Mouse (Mus musculus) c-Kit-positive CD71-negative TER-119-negative erythroid progenitor cells, embryonic 14.5 days (primary cell): ENCODE measurements around the gene Tnxb.

Experiments used
- DNase-seq: peaks from one replicate; pipeline ENCODE4 v3.0.0-alpha.2; 2013; ENCODE audit warnings: low read depth

Gene Tnxb

GRCm38 (mm10) chr17:34670235-34670634 is at the start of gene Tnxb:
Gene Tnxb, plus strand, starts transcription at chr17:34670535.
- no peak for DNase-seq

DNA sequence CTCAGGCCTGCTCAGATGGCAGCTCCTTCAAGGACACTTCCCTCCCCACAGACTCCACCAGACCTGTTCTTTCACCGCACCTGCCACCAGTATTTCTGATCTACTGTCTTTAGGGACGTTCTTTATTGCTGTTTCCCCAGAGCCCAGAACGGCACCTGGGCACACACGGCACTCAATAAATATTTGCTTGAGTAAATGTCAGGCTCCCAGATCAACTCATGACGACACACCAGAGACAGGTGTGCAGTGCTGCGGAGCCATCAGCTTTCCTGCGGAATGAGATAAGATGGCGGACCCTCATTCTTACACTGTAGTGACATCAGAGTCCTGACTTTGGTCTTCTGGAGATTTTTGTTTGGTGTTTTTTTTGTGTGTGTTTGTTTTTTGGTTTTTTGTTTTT is 49.3 kb upstream of the Tnxb start:
- no peak for DNase-seq

- DNase-seq: no peak
These were observed 47.2 kb upstream of the Tnxb start for GRCm38 (mm10) chr17:34623161-34623560.

- no peak for DNase-seq
These were observed 45.4 kb upstream of the Tnxb start for GRCm38 (mm10) chr17:34624981-34625380.

DNA sequence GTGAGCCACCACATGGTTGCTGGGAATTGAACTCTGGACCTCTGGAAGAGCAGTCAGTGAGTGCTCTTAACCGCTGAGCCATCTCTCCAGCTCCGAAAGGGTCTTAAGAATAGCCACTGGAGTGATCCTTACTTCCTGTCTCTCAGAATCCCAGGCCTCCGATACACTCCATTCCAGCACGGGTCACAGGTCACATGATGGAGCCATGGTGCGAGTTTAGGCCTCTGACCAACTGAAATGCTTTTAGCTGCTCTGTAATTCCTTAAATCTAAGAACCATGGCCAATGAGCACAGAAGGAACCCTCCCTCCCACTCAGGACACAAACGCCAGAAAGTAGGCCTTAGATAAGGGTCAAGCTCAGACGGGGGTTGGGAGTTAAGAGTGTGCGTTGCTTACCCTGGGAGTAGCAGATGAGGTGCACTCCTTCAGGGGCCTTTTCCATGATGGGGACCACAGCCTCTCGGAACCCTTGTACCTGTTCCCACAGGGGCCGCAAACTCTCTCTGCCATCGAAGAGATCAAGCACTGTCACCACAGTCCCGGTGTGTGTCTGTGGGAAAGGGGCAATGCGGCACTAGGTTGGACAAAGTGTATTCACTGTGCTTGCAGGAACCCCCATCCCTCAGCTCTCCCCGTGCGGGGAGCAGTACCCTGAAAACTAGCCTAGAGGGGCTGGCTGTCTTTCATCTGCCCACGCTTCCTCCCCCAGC is 44.1 kb upstream of the Tnxb start:
- no peak for DNase-seq

DNA sequence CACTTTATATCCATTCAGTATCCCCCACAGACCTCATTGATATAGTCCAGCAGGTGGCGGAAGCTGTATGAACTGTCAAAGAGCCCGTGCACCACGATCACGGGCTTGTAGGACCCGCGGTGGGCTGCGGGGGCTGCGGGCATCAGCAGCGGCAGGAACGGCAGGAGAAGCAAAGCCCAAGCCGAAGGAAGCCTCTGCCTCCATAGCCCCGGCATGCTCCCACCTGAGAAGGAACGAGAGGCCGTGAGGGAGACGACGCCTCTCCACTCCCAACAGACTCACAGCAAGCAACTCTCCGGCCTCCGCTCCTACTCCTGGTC is 43.6 kb upstream of the Tnxb start:
- no peak for DNase-seq

DNA sequence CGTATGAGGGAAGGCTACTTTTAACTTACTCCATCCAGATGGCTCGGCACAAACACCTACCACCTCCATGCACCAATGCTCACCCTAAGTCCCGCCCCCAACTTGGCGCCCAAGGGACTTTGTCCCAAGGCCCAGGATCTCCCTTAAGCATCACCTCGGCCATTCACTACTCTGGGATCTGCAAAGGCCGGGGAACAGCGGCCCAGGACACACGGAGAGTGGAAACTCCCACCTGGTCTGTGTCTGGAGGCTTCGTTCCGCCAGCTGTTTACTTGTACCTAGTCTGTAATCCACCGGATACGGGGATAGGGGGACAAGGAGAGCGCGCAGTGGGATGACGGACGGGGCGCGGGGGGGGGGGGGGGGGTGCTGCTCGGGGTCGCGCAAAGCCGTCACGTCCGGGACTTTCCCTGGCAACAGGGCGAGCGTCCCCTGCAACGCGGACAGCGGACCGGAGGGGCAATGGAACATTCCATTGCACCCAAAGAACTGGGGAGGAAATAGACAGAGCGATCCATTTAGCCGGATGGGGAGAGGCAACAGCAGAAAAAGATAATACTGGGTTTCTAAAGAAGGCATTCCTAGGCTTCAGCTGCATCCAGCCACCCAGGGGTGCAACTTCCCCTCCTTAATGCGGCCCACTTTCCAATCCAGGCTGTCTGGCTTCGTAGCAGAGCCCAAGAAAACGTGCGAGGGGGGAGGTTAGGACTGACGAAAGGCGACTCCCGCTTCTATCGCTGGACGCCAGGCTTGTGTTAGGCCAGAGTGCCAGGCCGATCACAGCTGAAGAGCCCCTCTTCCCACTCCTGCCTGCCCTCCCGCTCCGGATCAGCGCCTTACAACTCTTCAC is 43.0 kb upstream of the Tnxb start:
- no peak for DNase-seq

DNA sequence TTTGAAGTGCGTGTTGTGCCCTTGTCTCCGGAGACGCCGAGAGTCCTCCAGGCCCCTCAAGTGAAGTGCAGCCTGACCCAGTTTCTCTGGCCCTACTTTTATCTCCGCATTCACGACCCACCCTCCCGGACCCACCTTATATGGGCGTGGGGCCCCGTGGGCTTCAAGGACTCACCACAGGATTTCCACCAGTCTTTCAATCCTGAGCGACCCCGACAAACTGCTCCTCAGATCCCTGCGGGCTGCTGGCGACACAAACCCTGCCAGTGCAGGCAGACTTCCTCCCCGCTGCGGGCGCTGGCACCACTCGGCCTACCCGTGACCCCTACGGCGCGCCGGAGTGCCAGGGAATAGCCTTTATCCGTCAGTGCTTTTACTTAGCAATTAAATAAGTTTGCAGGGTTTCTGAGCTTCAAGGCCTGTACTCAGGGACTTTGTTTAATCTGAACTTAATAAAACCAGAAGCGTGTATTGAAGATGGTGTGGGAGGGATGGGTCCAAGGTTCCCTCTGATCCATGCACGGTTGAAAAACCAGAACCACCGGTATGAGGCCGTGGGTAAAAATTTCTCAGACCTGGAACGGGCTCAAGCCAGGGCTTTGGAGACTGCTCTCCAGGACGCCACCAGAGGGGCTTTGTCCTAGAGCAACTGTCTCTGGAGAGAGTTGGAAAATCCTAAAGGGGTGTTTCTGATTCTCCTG is 42.2 kb upstream of the Tnxb start, which contains the start of gene Ppt2:
Gene Ppt2, minus strand, starts transcription at position 568 of the 701 bp plus-strand sequence.
- DNase-seq: no peak

- DNase-seq: no peak
These were observed 41.7 kb upstream of the Tnxb start for GRCm38 (mm10) chr17:34628644-34628967.

DNA sequence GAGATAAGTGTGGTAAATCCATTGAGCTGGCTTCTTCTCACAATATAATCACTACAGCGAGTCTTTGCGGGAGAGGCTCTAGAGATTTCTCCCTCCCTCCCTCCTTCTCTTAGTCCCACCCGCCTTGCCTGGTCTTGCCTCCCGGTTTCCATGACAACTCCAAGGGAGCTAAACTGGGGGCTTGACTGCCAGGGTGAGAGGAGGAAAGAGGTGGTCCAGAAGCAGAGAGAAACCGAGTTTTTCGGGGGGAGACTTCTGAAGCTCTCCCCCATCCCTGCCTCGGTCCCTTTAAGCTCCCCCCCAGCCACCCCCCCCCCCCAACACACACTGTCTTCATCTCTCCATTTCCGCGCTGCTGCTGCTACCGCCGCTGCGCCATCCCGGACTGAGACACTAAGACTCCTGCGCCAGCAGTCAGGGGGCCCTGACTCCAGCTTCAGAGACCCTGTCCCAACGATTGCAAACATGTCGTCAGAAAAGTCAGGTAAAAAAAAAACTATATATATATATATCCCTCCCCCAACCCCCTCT is 41.0 kb upstream of the Tnxb start, which contains the start of gene Prrt1:
Gene Prrt1, plus strand, starts transcription at position 313 of the 531 bp plus-strand sequence.
- DNase-seq: no peak

DNA sequence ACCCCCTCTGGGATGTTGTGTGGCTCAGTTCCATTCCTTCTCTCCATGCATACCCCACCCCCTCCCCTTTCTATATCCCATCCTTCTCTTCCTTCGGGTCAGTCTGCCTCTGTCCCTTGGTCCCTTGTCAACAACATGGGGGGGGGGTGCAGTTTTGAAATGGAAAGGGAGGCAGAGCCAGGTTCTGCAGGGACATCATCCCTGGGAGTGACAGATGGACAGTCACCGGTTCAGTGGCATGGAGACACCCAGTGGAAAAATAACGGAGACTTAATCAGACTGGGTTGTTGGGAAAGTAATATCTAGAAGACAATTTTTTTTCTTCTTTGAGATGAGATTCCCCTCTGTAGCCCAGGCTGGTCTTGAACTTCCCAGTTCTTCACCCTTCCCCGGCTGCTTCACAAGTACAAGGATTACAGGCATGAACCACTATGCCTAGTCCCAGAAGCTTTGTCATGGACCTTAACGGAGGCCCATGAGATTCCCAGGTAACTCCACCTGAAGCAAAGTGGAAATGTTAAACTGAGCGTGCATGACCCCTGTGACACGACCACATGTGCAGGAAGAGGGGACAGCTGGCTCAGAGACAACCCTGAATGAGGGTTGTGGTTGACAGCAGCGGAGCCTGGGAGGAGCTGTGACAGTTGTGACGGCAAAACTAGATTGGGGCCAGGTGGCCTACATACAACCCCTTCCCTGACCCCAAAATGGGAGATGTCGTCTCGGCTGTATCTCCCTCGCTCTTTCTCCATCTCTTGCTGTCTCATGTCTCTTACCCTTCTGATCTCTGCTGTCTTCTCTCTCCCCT is 40.3 kb upstream of the Tnxb start:
- no peak for DNase-seq

GRCm38 (mm10) chr17:34630761-34631301 is 39.5 kb upstream of the Tnxb start:
- DNase-seq: no peak

DNA sequence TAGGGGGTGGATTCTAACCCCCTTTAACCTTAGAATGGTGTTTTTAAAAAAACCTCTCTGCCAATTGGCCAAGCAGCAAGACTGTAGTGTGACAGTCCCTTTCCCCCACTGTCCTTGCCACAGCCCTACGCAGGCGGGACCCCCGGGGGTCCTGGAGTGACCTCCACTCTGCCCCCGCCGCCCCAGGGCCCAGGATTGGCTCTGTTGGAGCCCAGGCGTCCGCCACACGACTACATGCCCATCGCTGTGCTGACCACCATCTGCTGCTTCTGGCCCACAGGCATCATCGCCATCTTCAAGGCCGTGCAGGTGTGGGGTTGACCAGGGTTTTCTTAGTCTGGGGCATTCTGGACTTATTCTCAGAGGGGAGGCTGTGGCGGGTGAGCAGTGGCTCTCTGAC is 38.7 kb upstream of the Tnxb start:
- no peak for DNase-seq

DNA sequence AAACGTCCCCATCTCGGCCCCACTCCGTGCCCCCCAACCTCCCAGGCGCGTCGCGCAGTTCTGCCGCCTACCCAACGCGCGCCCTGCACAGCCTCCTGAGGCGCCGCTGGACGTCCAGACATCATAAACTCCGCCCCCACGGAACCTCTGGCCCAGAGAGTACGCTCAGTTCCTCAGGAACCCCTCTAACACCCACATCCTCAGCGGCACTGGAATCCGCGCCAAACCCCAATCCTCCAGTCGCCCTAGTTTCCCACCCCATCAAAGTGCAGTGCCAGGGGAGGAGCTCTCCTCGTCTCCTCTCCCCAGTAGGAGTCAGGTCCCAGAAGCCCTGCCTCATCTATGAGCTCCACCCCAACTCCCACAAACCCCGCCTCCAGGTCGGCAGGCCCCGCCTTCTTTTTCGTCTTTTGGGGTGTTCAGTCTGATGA is 38.1 kb upstream of the Tnxb start:
- DNase-seq: no peak

GRCm38 (mm10) chr17:34635671-34636070 is 34.7 kb upstream of the Tnxb start:
- DNase-seq: no peak

DNA sequence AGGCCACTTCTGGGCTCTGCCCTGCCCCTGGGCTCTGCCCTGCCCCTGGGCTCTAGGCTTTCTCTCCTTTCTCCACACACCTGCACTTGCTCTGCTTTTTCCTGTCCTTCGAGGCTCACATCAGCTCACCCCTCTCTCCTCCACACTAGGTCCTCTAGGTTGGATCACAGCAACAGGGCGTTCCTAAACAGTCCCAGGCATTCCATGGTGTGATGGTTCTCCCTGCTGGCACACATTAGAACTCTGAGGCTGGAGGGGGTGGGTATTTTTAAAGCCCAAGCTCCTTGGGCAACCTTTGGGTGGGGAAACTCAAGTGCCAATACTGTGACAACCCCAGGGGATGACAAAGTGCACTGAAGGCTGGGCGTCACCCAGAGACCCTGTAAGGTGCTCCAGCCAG is 32.9 kb upstream of the Tnxb start:
- DNase-seq: no peak

DNA sequence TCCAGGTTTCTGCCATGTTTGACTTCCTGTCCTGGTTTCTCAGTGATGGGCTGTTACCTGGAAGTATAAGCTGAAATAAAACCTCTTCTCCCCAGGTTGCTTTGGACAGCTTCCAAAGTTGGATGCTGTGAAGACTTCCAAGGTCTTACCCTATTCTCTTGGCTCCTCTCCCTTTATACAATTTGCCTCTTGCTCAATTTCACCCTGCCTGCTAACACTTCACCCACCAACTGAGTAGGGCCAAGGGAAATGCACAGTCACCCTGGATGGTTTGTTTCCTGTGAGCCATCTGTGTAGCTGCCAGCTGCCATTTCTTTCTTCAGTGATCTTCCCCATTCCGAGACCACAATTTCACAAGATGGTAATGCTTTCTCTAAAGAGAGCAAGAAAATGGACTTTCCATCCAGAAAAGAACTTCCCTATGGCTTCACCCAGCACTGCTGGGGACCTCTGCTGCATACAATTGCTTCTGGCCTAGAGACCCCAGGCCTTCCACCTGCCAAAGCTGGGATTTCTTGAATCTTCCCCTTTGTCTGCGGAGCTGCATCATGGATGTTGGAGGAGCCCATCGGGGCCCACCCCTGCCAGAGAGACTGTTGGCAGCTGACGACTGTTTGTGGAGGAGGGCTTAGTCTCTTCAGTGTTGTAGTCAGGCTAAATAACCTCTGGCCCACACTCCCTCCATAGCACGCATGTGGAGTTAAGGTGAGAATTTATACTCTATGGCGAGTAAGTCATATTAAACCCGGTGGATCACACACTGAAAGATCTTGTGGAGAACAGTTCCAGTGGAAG is 30.7 kb upstream of the Tnxb start:
- DNase-seq: no peak

GRCm38 (mm10) chr17:34640778-34641601 is 29.3 kb upstream of the Tnxb start:
- DNase-seq: no peak

DNA sequence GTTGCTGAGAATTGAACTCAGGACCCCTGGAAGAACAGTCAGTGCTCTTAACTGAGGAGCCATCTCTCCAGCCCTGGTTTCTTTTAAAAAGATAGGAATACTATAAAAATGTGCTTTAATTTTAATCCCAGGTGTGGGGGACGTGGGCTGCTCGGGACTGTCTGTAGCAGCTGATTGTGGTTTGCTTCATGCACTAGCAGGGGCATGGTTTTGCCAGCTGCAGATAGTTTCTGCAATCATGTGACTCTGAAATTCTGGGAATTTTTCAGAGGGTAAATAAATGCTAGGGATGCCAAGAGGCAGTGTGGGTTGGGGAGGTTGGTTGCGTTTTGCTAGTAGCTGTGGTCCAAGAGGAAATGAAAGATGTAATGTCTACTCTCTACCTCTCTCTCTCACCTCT is 28.4 kb upstream of the Tnxb start:
- DNase-seq: no peak

DNA sequence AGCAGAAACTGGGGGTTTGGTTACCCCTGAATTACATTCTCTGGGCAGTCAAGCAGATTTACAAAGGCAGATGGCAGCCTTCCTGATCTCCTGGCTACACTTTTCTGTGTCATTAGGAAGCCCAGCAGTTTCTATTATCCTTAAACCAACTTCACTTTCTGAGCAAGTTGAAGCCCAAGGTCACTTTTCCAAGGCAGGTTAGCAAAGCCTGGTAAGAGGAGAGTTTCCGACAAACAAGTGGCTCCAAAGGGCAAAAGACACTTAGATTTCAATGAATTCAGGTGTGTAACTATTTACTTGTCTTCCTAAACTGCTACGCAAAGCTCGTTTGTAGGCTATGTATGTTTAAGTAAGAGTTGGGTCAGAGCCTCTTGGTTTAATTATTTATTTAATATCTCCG is 27.0 kb upstream of the Tnxb start:
- DNase-seq: no peak
